Comparison of ENCODE assay signal across 19 mouse cellular contexts in the genomic region with DNA sequence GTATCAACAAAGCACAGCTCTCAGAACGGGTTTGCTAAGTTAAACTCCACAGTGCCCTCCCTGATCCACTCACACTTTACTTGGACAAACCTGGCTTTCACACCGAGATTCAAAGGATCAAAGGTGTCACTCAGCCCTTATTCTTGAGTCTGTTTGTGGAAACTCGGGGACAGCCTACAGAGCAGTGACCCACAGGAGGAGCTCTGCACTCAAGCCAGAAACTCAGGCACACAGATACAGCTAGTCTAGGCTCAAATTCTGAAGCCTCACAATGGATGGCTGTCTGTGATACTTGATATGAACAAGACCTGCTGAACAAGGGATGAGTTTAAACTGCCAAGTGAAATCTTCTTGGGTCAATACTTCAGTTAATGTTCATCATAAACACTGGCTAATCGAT.
DNase-seq lines count a peak whose midpoint lies in the region; ATAC-seq and TF ChIP-seq lines count a peak whose summit lies in the region.
"Had no signal": no experiment of that assay in that cellular context is flagged by ENCODE, and none has a peak within 500 bp of the region (broad histone marks: within the 10 kb centered on the region; RNA-seq: fewer than 3 reads in every experiment).

No protein-coding gene starts in this region.

- intact Hi-C loops in heart, postnatal 25 days (cut with DNase I): loop anchor here (5.0 kb wide), 2 partner anchors 91 to 104 kb away; partner anchors contain the start of gene Auts2

- H3K4me1 ChIP-seq in heart, embryonic 11.5 days (ENCODE audit: control insufficient read depth, insufficient read depth, low read length): peaks cover 15% of the 10 kb centered on the region
- H3K4me1 ChIP-seq in lung, embryonic 16.5 days (replicated peaks; ENCODE audit: control insufficient read depth, insufficient read depth, low read length): peaks cover 7% of the 10 kb centered on the region
- H3K4me1 ChIP-seq in heart, embryonic 16.5 days (ENCODE audit: control insufficient read depth, insufficient read depth, low read length): peaks cover 11% of the 10 kb centered on the region
- no peaks in the 10 kb centered on the region for H3K4me1 ChIP-seq in stomach, postnatal 0 days (replicated peaks; ENCODE audit: control insufficient read depth, insufficient read depth)

- H3K36me3 ChIP-seq in heart, embryonic 11.5 days (ENCODE audit: control insufficient read depth, insufficient read depth, low read length): no peaks in the 10 kb centered on the region
- H3K36me3 ChIP-seq in lung, embryonic 16.5 days (ENCODE audit: control insufficient read depth, insufficient read depth, low read length): no peaks in the 10 kb centered on the region
- no peaks in the 10 kb centered on the region for H3K36me3 ChIP-seq in heart, embryonic 16.5 days (ENCODE audit: control insufficient read depth, insufficient read depth)
- H3K36me3 ChIP-seq in stomach, postnatal 0 days (ENCODE audit: control insufficient read depth, insufficient read depth, low read length): no peaks in the 10 kb centered on the region
- H3K36me3 ChIP-seq: embryonic facial prominence, embryonic 13.5 days; hindbrain, embryonic 10.5 days; midbrain, embryonic 10.5 days; stomach, embryonic 15.5 days had no signal

- no peak for DNase-seq in heart, postnatal 25 days (ENCODE audit: low spot score)
- DNase-seq in lung, adult 18-20 months: no peak
- no peak for DNase-seq in stomach, postnatal 0 days (ENCODE audit: low spot score)
- no peak for DNase-seq in cerebellum, postnatal 4 days (ENCODE audit: low spot score in 2 of 2)
- DNase-seq: cerebellum, adult 9-10 months; kidney, adult 18-20 months; retina, postnatal 1 day; thymus, adult 2 months had no signal

- no peak overlapping the region for H3K4me3 ChIP-seq in heart, embryonic 11.5 days (ENCODE audit: low read depth, low read length)
- H3K4me3 ChIP-seq in lung, embryonic 16.5 days (ENCODE audit: low read length): no peak overlapping the region
- no peak overlapping the region; the same call in 1 of the 2 replicates for H3K4me3 ChIP-seq in heart, embryonic 16.5 days (ENCODE audit: low read length)
- H3K4me3 ChIP-seq in stomach, postnatal 0 days (ENCODE audit: low read depth, low read length): no peak overlapping the region
- H3K4me3 ChIP-seq: embryonic facial prominence, embryonic 13.5 days; hindbrain, embryonic 10.5 days; layer of hippocampus, adult 2 months; midbrain, embryonic 10.5 days; stomach, embryonic 15.5 days had no signal

- no peak overlapping the region for H3K27ac ChIP-seq in heart, embryonic 11.5 days (ENCODE audit: low read depth, low read length)
- no peak overlapping the region for H3K27ac ChIP-seq in lung, embryonic 16.5 days (ENCODE audit: low read length)
- 0 out of 2 replicates have a peak overlapping the region, but pooled peaks have one; percentile 23 for H3K27ac ChIP-seq in heart, embryonic 16.5 days (ENCODE audit: low read length)
- H3K27ac ChIP-seq in stomach, postnatal 0 days (replicated peaks): no peak overlapping the region
- H3K27ac ChIP-seq: embryonic facial prominence, embryonic 13.5 days; hindbrain, embryonic 10.5 days; hindbrain, postnatal 0 days; layer of hippocampus, adult 2 months; macrophage; midbrain, embryonic 10.5 days; stomach, embryonic 15.5 days had no signal

- ATAC-seq in heart, embryonic 11.5 days (replicated peaks; ENCODE audit: insufficient number of reproducible peaks, low FRiP score, low TSS enrichment): no peak; the same call in 1 of the 2 replicates
- peak; percentile 38; the same call in 1 of the 2 replicates for ATAC-seq in lung, embryonic 16.5 days (ENCODE audit: low read depth)
- ATAC-seq in heart, embryonic 16.5 days (replicated peaks; ENCODE audit: extremely low read depth, insufficient read depth, low FRiP score): peak; percentile 69; the same call in 1 of the 2 replicates
- ATAC-seq in stomach, postnatal 0 days (ENCODE audit: low FRiP score, low TSS enrichment): no peak
- ATAC-seq: forebrain, embryonic 14.5 days; hindbrain, postnatal 0 days had no signal

- no peaks in the 10 kb centered on the region for H3K9me3 ChIP-seq in heart, embryonic 11.5 days (replicated peaks; ENCODE audit: control insufficient read depth, low read length)
- H3K9me3 ChIP-seq in lung, embryonic 16.5 days (ENCODE audit: control insufficient read depth, low read length): no peaks in the 10 kb centered on the region
- H3K9me3 ChIP-seq in heart, embryonic 16.5 days (replicated peaks; ENCODE audit: control insufficient read depth, low read length): no peaks in the 10 kb centered on the region
- no peaks in the 10 kb centered on the region for H3K9me3 ChIP-seq in stomach, postnatal 0 days (ENCODE audit: control insufficient read depth, low read length)
- H3K9me3 ChIP-seq: embryonic facial prominence, embryonic 13.5 days; hindbrain, embryonic 10.5 days; midbrain, embryonic 10.5 days; stomach, embryonic 15.5 days had no signal

- TF ChIP-seq CTCF in stomach, postnatal 0 days (IDR thresholded peaks at IDR 0.05; ENCODE audit: low read depth): peak; percentile 51

- WGBS in heart, embryonic 11.5 days (ENCODE audit: insufficient replicate concordance): 47% methylated on average over 4 of the region's 4 CpGs
- WGBS in lung, embryonic 16.5 days: 37% methylated on average over 4 of the region's 4 CpGs
- 40% methylated on average over 4 of the region's 4 CpGs for WGBS in heart, embryonic 16.5 days
- 44% methylated on average over 4 of the region's 4 CpGs for WGBS in stomach, postnatal 0 days

- H3K9ac ChIP-seq in heart, embryonic 11.5 days (ENCODE audit: low read depth, low read length): no peak overlapping the region
- H3K9ac ChIP-seq in lung, embryonic 16.5 days (ENCODE audit: low read length): no peak overlapping the region
- no peak overlapping the region for H3K9ac ChIP-seq in heart, embryonic 16.5 days (ENCODE audit: low read length)
- H3K9ac ChIP-seq in stomach, postnatal 0 days (ENCODE audit: low read length): no peak overlapping the region
- H3K9ac ChIP-seq: embryonic facial prominence, embryonic 13.5 days; stomach, embryonic 15.5 days had no signal

- H3K4me2 ChIP-seq in heart, embryonic 11.5 days: peak overlapping the region; percentile 24; the same call in 1 of the 2 replicates
- no peak overlapping the region for H3K4me2 ChIP-seq in lung, embryonic 16.5 days (ENCODE audit: low read depth, low read length)
- H3K4me2 ChIP-seq in heart, embryonic 16.5 days (ENCODE audit: low read depth, low read length): peak overlapping the region; percentile 50
- no peak overlapping the region for H3K4me2 ChIP-seq in stomach, postnatal 0 days (replicated peaks; ENCODE audit: low read depth)
- H3K4me2 ChIP-seq: embryonic facial prominence, embryonic 13.5 days; stomach, embryonic 15.5 days had no signal

- no peak for TF ChIP-seq EP300 in stomach, postnatal 0 days (optimal IDR thresholded peaks at IDR 0.05)

- H3K27me3 ChIP-seq in heart, embryonic 11.5 days (ENCODE audit: control insufficient read depth, insufficient read depth, low read length): no peaks in the 10 kb centered on the region
- no peaks in the 10 kb centered on the region for H3K27me3 ChIP-seq in lung, embryonic 16.5 days (ENCODE audit: control insufficient read depth, insufficient read depth, low read depth, low read length)
- no peaks in the 10 kb centered on the region for H3K27me3 ChIP-seq in heart, embryonic 16.5 days (ENCODE audit: control insufficient read depth, insufficient read depth, low read length)
- no peaks in the 10 kb centered on the region for H3K27me3 ChIP-seq in stomach, postnatal 0 days (ENCODE audit: control insufficient read depth, insufficient read depth, low read length)
- H3K27me3 ChIP-seq: embryonic facial prominence, embryonic 13.5 days; stomach, embryonic 15.5 days had no signal

Comparison
In these comparisons a context has a peak if more than half of its experiments do, and no peak if none do; other contexts are left out.
1. ATAC-seq: peak in lung, embryonic 16.5 days (single experiment) and heart, embryonic 16.5 days (single experiment); none in heart, embryonic 11.5 days (single experiment) and stomach, postnatal 0 days (single experiment).
2. H3K4me2 ChIP-seq: peak in heart, embryonic 11.5 days (single experiment) and heart, embryonic 16.5 days (single experiment); none in lung, embryonic 16.5 days (single experiment) and stomach, postnatal 0 days (single experiment).